Mouse (Mus musculus): ENCODE measurements around the gene Wdr81. TPM values are rescaled to one million over a fixed set of nuclear protein-coding genes. Genes with fewer than 3 reads are reported as not detected.
A peak's percentile ranks its signal among the peaks of the same experiment; 100 is the strongest.

Gene Wdr81
- polyA plus RNA-seq, 1 experiment from 2014 or later: 5.9 TPM

DNA sequence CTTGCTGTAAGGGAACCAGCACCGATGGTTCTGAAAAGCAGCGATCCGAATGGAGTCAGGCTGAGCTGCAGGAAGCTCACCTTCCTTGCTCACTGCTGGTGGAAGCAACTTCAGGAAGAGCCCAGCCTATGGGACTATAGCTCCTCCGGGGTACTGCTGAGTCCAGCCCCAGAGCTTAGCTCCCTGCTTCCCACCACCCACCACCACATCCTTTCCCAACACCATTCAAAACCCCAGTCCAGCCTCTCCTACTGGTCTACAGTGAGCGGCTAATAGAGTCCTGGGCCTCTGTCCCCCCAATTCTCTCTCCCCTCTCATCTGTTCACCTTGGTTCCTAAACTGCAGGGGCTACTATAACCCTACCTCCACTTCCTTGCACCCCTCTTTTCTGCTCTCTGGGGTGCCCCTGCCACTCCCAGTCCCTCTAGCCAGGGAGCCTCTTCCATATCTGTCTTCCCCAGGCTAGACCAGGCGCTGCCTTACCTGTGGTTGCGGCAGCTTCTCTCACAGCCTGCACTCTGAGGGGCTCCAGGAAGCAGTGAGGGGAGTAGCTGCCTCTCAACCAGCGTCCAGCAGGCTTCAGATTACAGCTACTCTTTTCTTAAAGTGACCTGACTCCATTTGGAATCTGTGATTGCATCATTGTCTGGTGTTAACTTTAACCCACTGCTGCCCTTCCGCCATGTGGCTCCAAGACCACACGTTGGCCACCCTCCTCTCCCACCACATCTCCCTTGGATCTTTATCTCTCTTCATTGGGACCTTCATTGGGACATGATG lies 32.3 kb downstream of the Wdr81 start, which contains the start of gene Serpinf1:
Gene Serpinf1, minus strand, starts transcription at position 689 of the 780 bp plus-strand sequence.
- Histone ChIP-seq H3K9me3 (no peaks in the 10 kb centered on the region), H3K27me3 (no peaks in the 10 kb centered on the region), H3K4me2 (peak within 1 kb of the TSS; percentile 29), H3K9ac (peak within 1 kb of the TSS; percentile 42; the same call in 1 of the 2 replicates), H3K4me3 (peak within 1 kb of the TSS; percentile 27), H3K36me3 (no peaks in the 10 kb centered on the region), H3K27ac (replicated peaks) (no peak within 1 kb of the TSS), H3K4me1 (replicated peaks) (no peaks in the 10 kb centered on the region)
- ATAC-seq (ENCODE audit: low read depth): no peak
- 46% methylated on average over 10 of the region's 10 CpGs for WGBS

- H3K27ac ChIP-seq (replicated peaks): no peak overlapping the region
- H3K36me3 ChIP-seq: no peaks in the 10 kb centered on the region
- no peaks in the 10 kb centered on the region for H3K9me3 ChIP-seq
- peak overlapping the region; percentile 27 for H3K4me3 ChIP-seq
- peak overlapping the region; percentile 42; the same call in 1 of the 2 replicates for H3K9ac ChIP-seq
- H3K4me1 ChIP-seq (replicated peaks): no peaks in the 10 kb centered on the region
- H3K4me2 ChIP-seq: peak overlapping the region; percentile 29
- ATAC-seq (ENCODE audit: low read depth): no peak
- no peaks in the 10 kb centered on the region for H3K27me3 ChIP-seq
- WGBS: 42% methylated on average over 6 of the region's 6 CpGs
Measured at GRCm38 (mm10) chr11:75421375-75422012, 33.0 kb downstream of the Wdr81 start.

DNA sequence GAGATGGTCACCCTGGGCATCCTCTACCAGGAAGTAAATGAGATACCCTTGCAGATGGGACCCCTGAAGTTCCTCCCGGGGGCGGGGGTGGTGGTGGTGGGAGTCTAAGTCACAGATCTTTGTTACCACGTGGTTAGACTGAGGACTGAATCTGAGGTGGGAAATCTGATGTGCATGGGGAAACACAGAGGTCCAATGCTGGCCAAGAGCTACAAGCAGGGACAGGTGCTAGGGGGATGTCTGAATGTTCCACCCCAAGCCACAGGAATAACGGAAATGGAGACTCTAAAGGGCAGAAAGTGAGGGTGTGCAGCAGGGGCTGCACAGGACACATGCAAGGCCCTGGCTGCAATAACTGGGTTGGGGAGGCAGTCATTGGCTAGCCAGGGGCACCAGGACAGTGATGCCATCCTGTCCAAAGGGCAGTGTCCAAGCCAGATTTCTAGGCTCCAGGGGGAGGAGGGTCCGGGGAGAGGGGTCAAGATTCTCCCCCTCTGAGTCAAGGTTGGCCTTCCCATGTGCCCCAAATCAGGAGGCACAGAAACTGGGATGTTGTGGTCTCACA lies 33.6 kb downstream of the Wdr81 start:
- Histone ChIP-seq H3K9me3 (no peaks in the 10 kb centered on the region), H3K27me3 (no peaks in the 10 kb centered on the region), H3K4me3 (no peak overlapping the region), H3K27ac (replicated peaks) (no peak overlapping the region), H3K36me3 (no peaks in the 10 kb centered on the region), H3K9ac (no peak overlapping the region), H3K4me2 (no peak overlapping the region; the same call in 1 of the 2 replicates), H3K4me1 (replicated peaks) (no peaks in the 10 kb centered on the region)
- WGBS: 68% methylated on average over 5 of the region's 5 CpGs
- no peak for ATAC-seq (ENCODE audit: low read depth)

GRCm38 (mm10) chr11:75420037-75420436 lies 34.5 kb downstream of the Wdr81 start:
- H3K36me3 ChIP-seq: no peaks in the 10 kb centered on the region
- H3K4me2 ChIP-seq: no peak overlapping the region
- H3K4me3 ChIP-seq: no peak overlapping the region
- no peak for ATAC-seq (ENCODE audit: low read depth)
- H3K4me1 ChIP-seq (replicated peaks): peaks cover 6% of the 10 kb centered on the region
- 83% methylated on average over 7 of the region's 7 CpGs for WGBS
- no peaks in the 10 kb centered on the region for H3K9me3 ChIP-seq
- no peaks in the 10 kb centered on the region for H3K27me3 ChIP-seq
- H3K9ac ChIP-seq: no peak overlapping the region
- H3K27ac ChIP-seq (replicated peaks): no peak overlapping the region

DNA sequence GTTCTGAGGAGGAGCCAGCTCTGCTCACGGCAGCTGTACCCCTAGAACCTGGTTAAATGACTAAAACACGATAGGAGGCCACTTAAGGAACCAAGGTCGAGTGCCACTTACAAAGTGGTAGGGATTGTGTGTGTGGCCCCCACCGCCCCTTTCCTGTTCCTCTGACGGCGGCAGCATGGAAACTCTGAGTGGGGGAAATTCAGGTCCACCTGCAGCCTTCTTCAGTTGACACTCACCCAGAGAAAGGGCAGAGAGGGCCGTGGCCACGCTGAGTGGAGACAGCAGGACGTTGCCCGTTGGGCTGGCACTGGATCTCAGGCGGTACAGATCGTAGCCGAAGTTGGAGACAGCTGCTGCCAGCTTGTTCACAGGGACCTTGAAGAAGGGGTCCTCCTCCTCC lies 38.5 kb downstream of the Wdr81 start:
- Histone ChIP-seq H3K27ac (replicated peaks) (no peak overlapping the region), H3K4me3 (no peak overlapping the region), H3K36me3 (no peaks in the 10 kb centered on the region), H3K4me1 (replicated peaks) (peaks cover 8% of the 10 kb centered on the region), H3K4me2 (no peak overlapping the region), H3K9ac (no peak overlapping the region), H3K27me3 (no peaks in the 10 kb centered on the region), H3K9me3 (no peaks in the 10 kb centered on the region)
- ATAC-seq (ENCODE audit: low read depth): no peak
- 91% methylated on average over 13 of the region's 13 CpGs for WGBS

DNA sequence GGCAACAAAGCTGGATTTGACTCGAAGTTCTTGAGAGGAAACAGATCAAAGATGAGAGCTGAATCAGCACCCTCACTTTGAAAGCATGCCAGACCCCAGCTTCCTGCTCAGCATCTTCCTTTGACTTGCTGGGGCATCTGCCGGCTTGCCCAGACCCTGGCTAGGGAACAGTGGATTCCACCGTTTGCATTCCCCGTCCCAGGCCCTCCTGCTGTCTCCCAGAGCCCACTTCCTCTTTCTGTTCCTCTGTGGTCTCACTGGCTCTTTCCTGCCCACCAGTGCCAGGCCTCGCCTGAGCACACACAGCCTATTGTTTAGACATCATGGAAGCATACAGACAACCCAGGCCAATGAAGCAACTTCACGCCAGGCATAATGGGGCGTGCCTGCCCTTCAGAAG lies 39.4 kb downstream of the Wdr81 start:
- 44% methylated on average over 7 of the region's 7 CpGs for WGBS

DNA sequence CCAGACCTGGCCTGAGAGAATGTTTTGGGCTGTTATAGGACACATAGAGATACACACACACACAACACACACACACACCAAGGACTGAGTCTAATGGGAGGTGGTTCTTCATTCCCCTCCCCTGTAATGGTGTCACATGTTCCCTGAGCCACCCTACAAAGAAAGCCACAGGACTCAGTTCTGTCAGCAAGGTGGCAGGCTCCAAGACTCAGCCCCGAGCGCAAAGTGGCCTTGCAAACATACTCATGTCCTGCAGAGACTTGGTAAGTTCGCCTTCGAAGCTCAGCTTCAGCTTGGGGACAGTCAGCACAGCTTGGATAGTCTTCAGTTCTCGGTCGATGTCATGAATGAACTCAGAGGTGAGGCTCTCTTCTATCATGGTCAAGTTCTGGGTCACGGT lies 43.9 kb downstream of the Wdr81 start:
- H3K27ac ChIP-seq (replicated peaks): no peak overlapping the region
- 93% methylated on average over 7 of the region's 7 CpGs for WGBS
- no peak overlapping the region for H3K4me2 ChIP-seq
- H3K4me3 ChIP-seq: no peak overlapping the region
- no peak overlapping the region for H3K9ac ChIP-seq
- no peaks in the 10 kb centered on the region for H3K9me3 ChIP-seq
- no peaks in the 10 kb centered on the region for H3K27me3 ChIP-seq
- H3K36me3 ChIP-seq: no peaks in the 10 kb centered on the region
- peaks cover 7% of the 10 kb centered on the region for H3K4me1 ChIP-seq (replicated peaks)
- ATAC-seq (ENCODE audit: low read depth): no peak

More for the DNA sequence above, 39.4 kb downstream of the Wdr81 start:
- Histone ChIP-seq H3K4me2 (no peak overlapping the region), H3K9ac (no peak overlapping the region), H3K36me3 (no peaks in the 10 kb centered on the region), H3K4me3 (no peak overlapping the region), H3K27me3 (no peaks in the 10 kb centered on the region), H3K9me3 (no peaks in the 10 kb centered on the region), H3K27ac (replicated peaks) (no peak overlapping the region), H3K4me1 (replicated peaks) (peaks cover 8% of the 10 kb centered on the region)
- ATAC-seq (ENCODE audit: low read depth): no peak

GRCm38 (mm10) chr11:75409679-75410575 lies 44.6 kb downstream of the Wdr81 start:
- Histone ChIP-seq H3K9ac (no peak overlapping the region), H3K9me3 (no peaks in the 10 kb centered on the region), H3K4me1 (replicated peaks) (peaks cover under 1% of the 10 kb centered on the region), H3K27me3 (no peaks in the 10 kb centered on the region), H3K4me3 (no peak overlapping the region), H3K36me3 (no peaks in the 10 kb centered on the region), H3K4me2 (no peak overlapping the region), H3K27ac (replicated peaks) (peak overlapping the region; percentile 46; the same call in 1 of the 2 replicates)
- 80% methylated on average over 17 of the region's 17 CpGs for WGBS
- ATAC-seq (ENCODE audit: low read depth): no peak

GRCm38 (mm10) chr11:75406865-75407264 lies 47.7 kb downstream of the Wdr81 start:
- 41% methylated on average over 3 of the region's 3 CpGs for WGBS
- Histone ChIP-seq H3K27me3 (no peaks in the 10 kb centered on the region), H3K4me3 (no peak overlapping the region), H3K9me3 (no peaks in the 10 kb centered on the region), H3K4me2 (no peak overlapping the region), H3K27ac (replicated peaks) (no peak overlapping the region), H3K36me3 (0 out of 2 replicates have a peak, but pooled peaks cover 3% of the 10 kb centered on the region), H3K9ac (no peak overlapping the region), H3K4me1 (replicated peaks) (peaks cover 3% of the 10 kb centered on the region)
- ATAC-seq (ENCODE audit: low read depth): no peak

DNA sequence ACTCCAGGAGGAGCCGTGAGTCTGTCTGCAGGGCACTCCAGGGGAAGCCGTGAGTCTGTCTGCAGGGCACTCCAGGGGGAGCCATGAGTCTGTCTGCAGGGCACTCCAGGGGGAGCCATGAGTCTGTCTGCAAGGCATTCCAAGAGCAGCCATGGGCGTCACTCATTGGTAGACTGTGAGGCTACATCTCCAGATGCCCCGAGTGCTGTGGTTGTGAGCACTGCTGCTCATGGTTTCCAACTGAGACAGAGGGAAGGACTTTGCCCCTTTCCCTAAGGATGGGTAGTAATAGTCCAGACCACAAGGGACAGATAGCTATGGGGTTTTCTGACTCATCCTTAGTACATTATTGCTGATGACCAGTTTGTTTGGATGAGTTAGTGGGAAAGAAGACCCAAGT lies 48.4 kb downstream of the Wdr81 start:
- WGBS: 56% methylated on average over 4 of the region's 4 CpGs
- Histone ChIP-seq H3K36me3 (0 out of 2 replicates have a peak, but pooled peaks cover 3% of the 10 kb centered on the region), H3K4me1 (replicated peaks) (peaks cover 3% of the 10 kb centered on the region), H3K4me2 (no peak overlapping the region), H3K9me3 (no peaks in the 10 kb centered on the region), H3K27ac (replicated peaks) (no peak overlapping the region), H3K4me3 (no peak overlapping the region), H3K27me3 (no peaks in the 10 kb centered on the region), H3K9ac (no peak overlapping the region)
- no peak for ATAC-seq (ENCODE audit: low read depth)

DNA sequence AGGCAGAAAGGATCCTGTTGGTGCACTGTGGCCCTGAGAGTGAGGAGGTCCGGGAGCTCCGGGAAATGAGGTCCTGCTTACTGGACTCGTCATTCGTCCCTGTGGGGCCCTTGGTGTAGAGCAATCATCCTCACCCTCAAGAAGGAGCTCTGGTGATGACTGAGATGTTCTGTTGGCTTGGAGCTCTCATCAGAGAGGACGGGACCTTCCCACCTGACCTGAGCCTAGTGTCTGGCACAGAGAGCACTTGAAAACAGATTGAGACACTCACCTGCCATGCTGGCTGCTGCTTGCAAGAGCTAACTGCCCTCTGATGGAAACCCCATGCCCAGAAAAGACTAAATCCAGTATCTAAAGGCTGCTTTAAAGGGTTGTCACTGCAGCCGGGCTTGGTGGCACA lies 49.7 kb downstream of the Wdr81 start:
- WGBS: 92% methylated on average over 6 of the region's 6 CpGs
- Histone ChIP-seq H3K4me1 (replicated peaks) (peaks cover 3% of the 10 kb centered on the region), H3K9ac (no peak overlapping the region), H3K36me3 (0 out of 2 replicates have a peak, but pooled peaks cover 3% of the 10 kb centered on the region), H3K9me3 (no peaks in the 10 kb centered on the region), H3K4me2 (no peak overlapping the region), H3K4me3 (no peak overlapping the region), H3K27me3 (no peaks in the 10 kb centered on the region), H3K27ac (replicated peaks) (no peak overlapping the region)
- no peak for ATAC-seq (ENCODE audit: low read depth)

Data from neural tube, embryonic 13.5 days (tissue).